Mouse (Mus musculus): Measurements from ENCODE around the gene Dnaaf3.

Dnaaf3 gene

DNA sequence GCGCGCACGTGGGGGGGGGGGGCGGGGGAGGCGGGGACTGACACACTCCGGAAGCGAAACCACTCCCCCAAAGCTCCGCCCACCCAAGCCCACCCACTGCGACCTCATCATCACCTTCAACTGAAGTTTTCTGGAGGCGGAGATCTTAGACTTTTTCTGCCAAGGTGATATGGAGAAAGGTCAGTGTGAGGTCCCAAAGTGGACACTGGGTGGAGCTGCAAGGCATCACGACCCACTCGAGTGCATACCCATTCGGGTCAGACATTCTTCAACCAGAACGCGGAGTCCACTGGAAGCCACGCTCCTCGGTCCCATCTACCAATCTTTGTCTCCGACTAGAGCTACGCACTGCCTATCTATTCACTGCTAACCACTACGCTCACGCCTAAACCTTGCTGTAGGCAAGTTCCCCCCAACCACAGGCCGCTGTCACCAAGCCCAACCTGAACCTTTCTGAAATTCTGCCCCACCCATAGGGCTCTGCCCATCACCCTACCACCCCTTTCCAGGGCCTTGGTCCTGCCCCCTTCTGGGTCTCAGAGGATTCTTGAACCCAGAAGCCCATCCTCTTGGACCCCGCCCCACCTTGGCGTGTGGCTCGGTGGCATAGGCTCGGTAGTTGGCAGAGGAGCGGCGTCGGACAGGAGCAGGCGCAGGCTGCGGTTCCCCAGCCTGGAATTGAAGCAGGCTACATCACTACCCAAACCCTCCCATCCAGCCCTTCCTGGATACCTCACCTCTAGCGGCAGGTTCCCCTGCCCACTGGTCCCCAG, 10.8 kb downstream of the Dnaaf3 start:
- peak; percentile 78 for DNase-seq

DNA sequence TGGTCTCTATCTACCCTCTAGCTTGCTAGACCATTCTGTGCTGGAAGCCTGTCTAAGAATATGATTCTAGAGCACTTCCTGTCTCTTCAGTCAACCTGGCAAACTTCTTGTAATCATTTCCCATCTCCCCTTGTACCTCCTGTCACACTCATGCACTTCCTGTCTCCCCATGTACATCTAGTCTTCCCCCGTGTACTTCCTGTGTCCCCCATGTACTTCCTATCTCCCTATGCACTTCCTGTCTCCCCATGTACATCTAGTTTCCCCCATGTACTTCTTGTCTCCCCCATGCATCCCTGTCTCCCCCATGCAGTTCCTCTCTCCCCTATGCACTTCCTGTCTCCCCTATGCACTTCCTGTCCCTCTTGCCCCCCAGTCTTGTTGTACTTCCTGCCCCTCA, 13.8 kb downstream of the Dnaaf3 start:
- no peak for DNase-seq

DNA sequence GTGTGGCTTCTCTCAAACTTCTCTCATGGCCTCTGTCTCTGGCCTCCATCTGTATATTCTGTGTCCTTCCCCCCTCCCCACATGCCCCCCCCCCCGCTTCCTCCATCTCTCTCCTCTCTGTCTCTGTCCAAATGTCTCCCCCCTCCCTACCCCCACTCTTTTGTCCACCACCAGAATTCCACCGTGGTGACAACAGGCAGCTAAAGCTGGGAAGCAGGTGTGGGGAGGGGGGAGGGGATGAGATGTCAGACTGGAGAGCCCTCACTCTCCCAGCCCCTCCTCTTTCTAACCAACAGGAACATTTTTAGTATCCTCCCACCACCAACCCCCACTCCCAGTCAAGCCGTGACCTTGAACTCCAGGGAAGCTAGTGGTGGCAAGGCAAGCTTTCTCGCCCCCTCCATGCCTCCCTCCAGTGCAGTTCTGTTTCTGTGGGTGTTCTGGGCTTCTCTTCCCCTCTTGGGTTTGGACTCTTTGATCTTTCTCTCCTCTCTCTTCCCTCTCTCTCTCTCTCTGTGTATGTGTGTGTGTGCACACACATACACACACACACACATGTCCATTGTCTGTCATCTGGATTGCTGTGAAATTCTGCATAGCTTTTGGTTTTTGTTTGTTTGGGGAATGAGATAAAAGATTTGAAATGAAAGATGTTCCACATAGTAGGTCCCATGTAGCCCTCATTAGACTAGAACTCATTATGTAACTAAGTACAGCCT, 15.8 kb downstream of the Dnaaf3 start, which contains the start of gene Tnnt1:
Gene Tnnt1 (minus strand): TSS at position 51 of the 719 bp plus-strand sequence.
- DNase-seq: no peak

- no peak for DNase-seq
These were observed 16.4 kb downstream of the Dnaaf3 start for GRCm38 (mm10) chr7:4515853-4516252.

DNA sequence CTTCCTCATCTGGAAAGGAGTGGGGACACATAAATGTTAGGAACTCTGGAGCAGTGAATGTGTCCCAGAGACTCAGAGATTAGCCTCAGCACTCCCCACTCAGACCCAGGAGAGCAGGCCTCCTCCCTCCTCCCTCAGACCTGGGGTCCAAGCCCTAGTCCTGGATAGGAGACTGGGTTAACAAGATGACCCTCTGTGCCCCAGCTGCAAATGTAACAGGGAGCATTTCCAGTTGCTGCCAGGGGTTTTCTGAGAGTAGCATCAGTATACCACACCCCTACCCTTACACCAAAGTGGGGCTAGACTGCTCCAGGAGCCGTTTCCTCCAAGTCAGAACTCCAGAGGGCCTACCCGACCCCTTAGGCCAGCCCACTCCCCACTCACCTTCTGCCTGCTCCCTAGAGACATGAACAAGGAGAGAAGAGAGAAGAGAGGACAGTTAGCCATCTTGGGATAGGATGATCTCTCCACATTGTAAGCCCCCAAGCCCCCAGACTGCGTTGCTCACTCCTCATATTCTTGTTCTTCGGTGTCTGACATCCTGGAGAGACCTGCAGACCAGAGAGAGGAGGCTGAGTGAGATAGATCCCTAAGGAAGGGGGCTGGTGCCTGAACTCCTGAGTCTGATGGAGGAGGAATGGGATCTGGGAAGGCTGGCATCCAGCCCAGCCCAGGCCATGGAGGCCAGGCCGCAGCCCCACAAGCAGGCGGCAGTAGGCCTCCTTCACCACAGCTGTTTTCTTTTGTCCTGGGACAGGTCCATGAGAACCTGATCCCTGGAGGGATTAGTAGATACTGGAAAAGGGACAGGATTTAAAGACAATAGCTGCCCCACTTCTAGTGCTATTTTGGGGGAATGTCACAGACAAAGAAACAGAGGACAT, 18.2 kb downstream of the Dnaaf3 start:
- no peak for DNase-seq

- peak; percentile 75 for DNase-seq
These were observed 19.0 kb downstream of the Dnaaf3 start for GRCm38 (mm10) chr7:4513236-4513635.

- no peak for DNase-seq
These were observed 20.6 kb downstream of the Dnaaf3 start for GRCm38 (mm10) chr7:4511489-4512224.

GRCm38 (mm10) chr7:4509863-4510608, 22.2 kb downstream of the Dnaaf3 start:
- peak; percentile 83 for DNase-seq

DNA sequence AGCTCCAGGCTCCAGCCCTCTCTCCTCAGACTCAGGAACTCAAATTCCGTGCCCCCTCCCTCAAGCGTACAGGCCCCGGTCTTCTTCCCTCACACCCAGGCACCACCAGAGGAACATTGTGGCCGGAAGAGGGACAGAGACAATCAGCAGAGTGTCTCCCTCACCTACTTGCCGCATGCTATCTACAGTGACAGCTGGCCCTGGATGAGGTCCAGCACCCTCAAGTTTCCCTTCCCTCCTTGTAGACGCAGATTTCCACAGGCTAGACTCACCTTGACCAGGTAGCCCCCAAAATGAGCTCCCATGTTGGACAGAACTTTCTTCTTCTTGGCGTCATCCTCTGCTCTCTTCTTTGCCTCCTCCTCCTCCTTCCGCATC, 23.5 kb downstream of the Dnaaf3 start:
- DNase-seq: no peak

DNA sequence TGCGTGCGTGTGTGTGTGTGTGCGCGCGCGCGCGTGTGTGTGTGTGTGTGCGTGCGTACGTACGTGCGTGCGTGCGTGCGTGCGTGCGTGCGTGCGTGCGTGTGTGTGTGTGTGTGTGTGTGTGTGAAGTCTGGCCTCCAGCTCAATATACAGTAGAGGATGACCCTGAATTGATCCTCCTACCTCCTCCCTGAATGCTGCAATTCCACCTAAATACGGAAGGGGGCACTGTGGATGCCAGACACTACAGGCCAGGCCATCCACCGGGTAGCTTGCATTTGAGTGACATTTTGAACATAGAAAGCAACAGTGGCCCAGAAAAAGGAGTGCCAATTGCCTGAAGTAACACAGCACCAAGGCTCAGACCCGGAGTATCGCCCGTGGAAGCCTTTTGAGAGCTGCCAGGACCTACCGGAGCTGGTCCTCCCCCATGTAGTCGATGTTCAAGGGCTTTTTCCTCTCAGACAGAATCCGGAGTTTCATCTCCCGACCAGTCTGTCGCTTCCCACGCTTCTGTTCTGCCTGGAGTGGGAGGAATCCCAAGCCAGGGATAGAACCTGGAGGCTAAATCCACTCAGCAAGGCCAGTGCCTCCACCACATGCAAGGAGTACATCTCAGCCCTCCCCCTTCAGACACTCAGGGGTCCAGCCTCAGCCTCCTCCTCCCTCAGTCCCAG, 24.1 kb downstream of the Dnaaf3 start:
- DNase-seq: no peak

- no peak for DNase-seq
These were observed 25.0 kb downstream of the Dnaaf3 start for GRCm38 (mm10) chr7:4507220-4507619.

DNA sequence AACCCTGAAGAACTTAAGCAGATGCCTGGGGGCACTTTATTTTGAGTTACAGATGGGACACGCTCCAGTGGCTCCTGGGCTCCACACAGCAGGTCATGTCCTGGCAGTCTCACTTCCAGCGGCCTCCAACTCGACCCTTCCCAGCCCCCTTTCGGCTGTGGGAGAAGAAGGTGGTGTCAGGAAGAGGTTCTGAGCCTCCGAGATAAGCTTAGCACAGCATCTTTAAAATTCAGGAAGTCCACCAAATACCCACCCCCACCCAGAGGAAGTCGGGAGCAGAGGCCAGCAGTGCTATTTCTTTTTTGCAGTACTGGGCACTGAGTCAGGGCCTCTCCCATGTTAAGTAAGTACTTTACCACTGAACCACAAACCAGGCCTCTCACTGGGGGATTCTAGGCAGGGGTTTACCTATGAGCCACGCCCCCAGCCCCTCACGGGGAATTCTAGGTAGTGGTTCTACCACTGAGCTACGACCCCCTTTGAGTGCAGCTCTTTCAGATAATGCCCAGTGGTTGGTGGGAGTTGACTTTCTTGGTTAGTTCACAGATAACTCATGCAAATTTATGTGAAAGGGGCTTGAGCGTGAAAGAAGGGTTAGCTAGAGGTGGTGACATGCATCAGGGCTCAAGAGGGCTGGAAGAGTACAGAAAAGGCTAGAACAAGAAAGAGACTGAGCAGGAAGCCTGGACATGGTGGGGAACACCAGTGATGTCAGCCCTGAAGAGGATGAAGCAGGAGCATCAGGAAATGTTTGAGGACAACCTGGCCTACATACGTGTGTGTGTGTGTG, 27.4 kb downstream of the Dnaaf3 start:
- DNase-seq: no peak

DNA sequence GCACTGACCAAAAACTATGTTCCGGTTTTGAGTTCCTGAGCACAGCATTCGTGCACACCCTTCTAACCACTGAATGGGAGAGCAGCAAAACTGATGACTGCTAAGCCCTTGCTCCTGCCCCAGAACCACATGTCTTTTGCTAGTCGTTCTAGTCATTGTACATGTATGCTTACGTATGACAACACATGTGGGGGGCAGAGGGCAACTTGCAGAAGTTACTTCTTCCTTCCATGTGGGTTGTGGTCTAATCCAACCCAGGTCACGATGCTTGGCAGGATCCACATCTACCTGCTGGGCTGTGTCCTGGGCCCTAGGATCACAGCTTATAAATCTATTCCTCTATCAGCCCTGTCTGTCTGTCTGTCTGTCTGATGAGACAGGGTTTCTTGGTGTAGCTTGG, 28.4 kb downstream of the Dnaaf3 start:
- DNase-seq: no peak

DNA sequence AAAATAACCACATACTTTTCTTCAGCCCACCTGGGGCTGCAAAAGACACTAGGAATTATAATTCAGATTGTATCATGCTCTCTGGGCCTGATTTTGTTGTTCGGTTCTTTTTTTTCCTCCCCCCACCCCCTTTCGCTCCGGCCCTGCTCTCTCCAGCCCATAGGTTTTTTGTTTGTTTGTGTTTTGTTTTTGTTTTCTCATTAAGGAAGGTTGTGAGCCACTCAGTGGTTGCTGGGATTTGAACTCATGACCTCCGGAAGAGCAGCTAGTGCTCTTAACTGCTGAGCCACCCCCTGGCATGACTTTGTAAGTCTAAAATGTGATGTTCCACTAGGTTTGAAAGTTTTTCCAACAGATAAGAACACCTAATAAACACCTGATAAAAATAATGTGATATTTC, 29.2 kb downstream of the Dnaaf3 start:
- no peak for DNase-seq

- DNase-seq: no peak
These were observed 29.7 kb downstream of the Dnaaf3 start for GRCm38 (mm10) chr7:4502421-4503090.

- peak; percentile 96 for DNase-seq
These were observed 30.5 kb downstream of the Dnaaf3 start, which contains the start of gene Ppp1r12c for GRCm38 (mm10) chr7:4501558-4502397. Gene Ppp1r12c (minus strand): TSS chr7:4501680.

- DNase-seq: peak; percentile 72
These were observed 31.3 kb downstream of the Dnaaf3 start for GRCm38 (mm10) chr7:4500892-4501471.

GRCm38 (mm10) chr7:4499034-4499433, 33.2 kb downstream of the Dnaaf3 start:
- DNase-seq: no peak
